Mouse (Mus musculus): Measurements from ENCODE around the gene Sgsh. TPM values are rescaled to one million over a fixed set of nuclear protein-coding genes. Genes with fewer than 3 reads are reported as not detected.

The Sgsh gene
- polyA plus RNA-seq, 1 experiment from 2014 or later, result 4.7 TPM

- peak; percentile 74 for ATAC-seq (ENCODE audit: low FRiP score)
- Histone ChIP-seq H3K27ac (no peak overlapping the region), H3K27me3 (no peaks in the 10 kb centered on the region), H3K9me3 (no peaks in the 10 kb centered on the region; the same call in 1 of the 2 replicates), H3K4me2 (peak overlapping the region; percentile 50), H3K4me3 (peak overlapping the region; percentile 23), H3K9ac (peak overlapping the region; percentile 53), H3K4me1 (replicated peaks) (peaks cover 12% of the 10 kb centered on the region), H3K36me3 (0 out of 2 replicates have a peak, but pooled peaks cover 4% of the 10 kb centered on the region)
- WGBS, result 30% methylated on average over 11 of the region's 11 CpGs
Measured at GRCm38 (mm10) chr11:119362769-119363533, 7.6 kb upstream of the Sgsh start.

- no peaks in the 10 kb centered on the region for H3K36me3 ChIP-seq
- ATAC-seq (ENCODE audit: low FRiP score), result no peak
- 94% methylated on average over 10 of the region's 10 CpGs for WGBS
- no peak overlapping the region for H3K9ac ChIP-seq
- H3K27me3 ChIP-seq, result no peaks in the 10 kb centered on the region
- H3K9me3 ChIP-seq, result no peaks in the 10 kb centered on the region
- no peak overlapping the region for H3K4me2 ChIP-seq
- no peak overlapping the region for H3K27ac ChIP-seq
- H3K4me3 ChIP-seq, result no peak overlapping the region
- peaks cover 29% of the 10 kb centered on the region for H3K4me1 ChIP-seq (replicated peaks)
Measured at GRCm38 (mm10) chr11:119359089-119359488, 3.8 kb upstream of the Sgsh start.

- no peak for ATAC-seq (ENCODE audit: low FRiP score)
- H3K27me3 ChIP-seq, result 0 out of 2 replicates have a peak, but pooled peaks cover 4% of the 10 kb centered on the region
- H3K4me2 ChIP-seq, result peak overlapping the region; percentile 73
- H3K4me1 ChIP-seq (replicated peaks), result peaks cover 17% of the 10 kb centered on the region
- H3K36me3 ChIP-seq, result no peaks in the 10 kb centered on the region
- WGBS, result 9% methylated on average over 23 of the region's 23 CpGs
- H3K9ac ChIP-seq, result peak overlapping the region; percentile 77
- H3K4me3 ChIP-seq, result peak overlapping the region; percentile 60
- 0 out of 2 replicates have a peak overlapping the region, but pooled peaks have one; percentile 8 for H3K27ac ChIP-seq
- no peaks in the 10 kb centered on the region for H3K9me3 ChIP-seq
Measured at GRCm38 (mm10) chr11:119354798-119355442, 416 bp downstream of the Sgsh start.

GRCm38 (mm10) chr11:119353946-119354345, 1.4 kb downstream of the Sgsh start:
- no peak overlapping the region for H3K4me3 ChIP-seq
- H3K4me1 ChIP-seq (replicated peaks), result peaks cover 17% of the 10 kb centered on the region
- 87% methylated on average over 4 of the region's 4 CpGs for WGBS
- H3K9ac ChIP-seq, result no peak overlapping the region
- H3K36me3 ChIP-seq, result no peaks in the 10 kb centered on the region
- H3K9me3 ChIP-seq, result no peaks in the 10 kb centered on the region
- H3K27ac ChIP-seq, result no peak overlapping the region
- H3K4me2 ChIP-seq, result no peak overlapping the region
- no peak for ATAC-seq (ENCODE audit: low FRiP score)
- 0 out of 2 replicates have a peak, but pooled peaks cover 4% of the 10 kb centered on the region for H3K27me3 ChIP-seq

GRCm38 (mm10) chr11:119352113-119352512, 3.2 kb downstream of the Sgsh start:
- ATAC-seq (ENCODE audit: low FRiP score), result no peak
- 82% methylated on average over 7 of the region's 7 CpGs for WGBS
- H3K4me3 ChIP-seq, result no peak overlapping the region
- no peak overlapping the region for H3K27ac ChIP-seq
- H3K4me2 ChIP-seq, result no peak overlapping the region
- H3K9me3 ChIP-seq, result no peaks in the 10 kb centered on the region
- 0 out of 2 replicates have a peak, but pooled peaks cover 4% of the 10 kb centered on the region for H3K27me3 ChIP-seq
- no peak overlapping the region for H3K9ac ChIP-seq
- H3K36me3 ChIP-seq, result no peaks in the 10 kb centered on the region
- peaks cover 17% of the 10 kb centered on the region for H3K4me1 ChIP-seq (replicated peaks)

GRCm38 (mm10) chr11:119347125-119347524, 8.2 kb downstream of the Sgsh start:
- Histone ChIP-seq H3K4me2 (no peak overlapping the region), H3K27me3 (no peaks in the 10 kb centered on the region), H3K9ac (no peak overlapping the region), H3K9me3 (no peaks in the 10 kb centered on the region), H3K4me1 (replicated peaks) (no peaks in the 10 kb centered on the region), H3K36me3 (no peaks in the 10 kb centered on the region), H3K27ac (no peak overlapping the region), H3K4me3 (no peak overlapping the region)
- 95% methylated on average over 4 of the region's 4 CpGs for WGBS
- ATAC-seq (ENCODE audit: low FRiP score), result no peak

GRCm38 (mm10) chr11:119344865-119345264, 10.5 kb downstream of the Sgsh start:
- Histone ChIP-seq H3K4me1 (replicated peaks) (no peaks in the 10 kb centered on the region), H3K9me3 (no peaks in the 10 kb centered on the region), H3K36me3 (no peaks in the 10 kb centered on the region), H3K9ac (no peak overlapping the region), H3K4me2 (no peak overlapping the region), H3K27ac (no peak overlapping the region), H3K4me3 (no peak overlapping the region), H3K27me3 (no peaks in the 10 kb centered on the region)
- ATAC-seq (ENCODE audit: low FRiP score), result no peak
- WGBS, result 71% methylated on average over 6 of the region's 6 CpGs

- Histone ChIP-seq H3K27me3 (no peaks in the 10 kb centered on the region), H3K4me2 (no peak overlapping the region), H3K36me3 (no peaks in the 10 kb centered on the region), H3K9ac (no peak overlapping the region), H3K4me1 (replicated peaks) (no peaks in the 10 kb centered on the region), H3K27ac (no peak overlapping the region), H3K9me3 (no peaks in the 10 kb centered on the region), H3K4me3 (no peak overlapping the region)
- no peak for ATAC-seq (ENCODE audit: low FRiP score)
- WGBS, result 89% methylated on average over 8 of the region's 8 CpGs
Measured at GRCm38 (mm10) chr11:119344178-119344577, 11.2 kb downstream of the Sgsh start.

- no peaks in the 10 kb centered on the region for H3K4me1 ChIP-seq (replicated peaks)
- H3K9ac ChIP-seq, result no peak overlapping the region
- 8% methylated on average over 5 of the region's 5 CpGs for WGBS
- H3K4me2 ChIP-seq, result no peak overlapping the region
- H3K36me3 ChIP-seq, result no peaks in the 10 kb centered on the region
- no peak overlapping the region for H3K4me3 ChIP-seq
- no peak overlapping the region for H3K27ac ChIP-seq
- no peak for ATAC-seq (ENCODE audit: low FRiP score)
- H3K9me3 ChIP-seq, result no peaks in the 10 kb centered on the region
- H3K27me3 ChIP-seq, result peaks cover 7% of the 10 kb centered on the region; the same call in 1 of the 2 replicates
Measured at GRCm38 (mm10) chr11:119339637-119340036, 15.7 kb downstream of the Sgsh start.

GRCm38 (mm10) chr11:119339179-119339578, 16.2 kb downstream of the Sgsh start:
- Histone ChIP-seq H3K9me3 (no peaks in the 10 kb centered on the region), H3K36me3 (no peaks in the 10 kb centered on the region), H3K4me3 (no peak overlapping the region), H3K27ac (no peak overlapping the region), H3K9ac (no peak overlapping the region), H3K27me3 (peaks cover 7% of the 10 kb centered on the region; the same call in 1 of the 2 replicates), H3K4me1 (replicated peaks) (no peaks in the 10 kb centered on the region), H3K4me2 (no peak overlapping the region)
- ATAC-seq (ENCODE audit: low FRiP score), result no peak
- 55% methylated on average over 5 of the region's 5 CpGs for WGBS

- ATAC-seq (ENCODE audit: low FRiP score), result no peak
- no peak overlapping the region for H3K4me3 ChIP-seq
- H3K9me3 ChIP-seq, result no peaks in the 10 kb centered on the region
- WGBS, result 85% methylated on average over 10 of the region's 10 CpGs
- H3K9ac ChIP-seq, result peak overlapping the region; percentile 40; the same call in 1 of the 2 replicates
- no peaks in the 10 kb centered on the region for H3K4me1 ChIP-seq (replicated peaks)
- no peak overlapping the region for H3K4me2 ChIP-seq
- no peak overlapping the region for H3K27ac ChIP-seq
- H3K27me3 ChIP-seq, result peaks cover 7% of the 10 kb centered on the region; the same call in 1 of the 2 replicates
- no peaks in the 10 kb centered on the region for H3K36me3 ChIP-seq
Measured at GRCm38 (mm10) chr11:119338271-119339059, 16.9 kb downstream of the Sgsh start.

- Histone ChIP-seq H3K4me2 (no peak overlapping the region), H3K36me3 (no peaks in the 10 kb centered on the region), H3K9me3 (no peaks in the 10 kb centered on the region), H3K4me1 (replicated peaks) (no peaks in the 10 kb centered on the region), H3K9ac (no peak overlapping the region), H3K27ac (no peak overlapping the region), H3K27me3 (0 out of 2 replicates have a peak, but pooled peaks cover 9% of the 10 kb centered on the region), H3K4me3 (no peak overlapping the region)
- 53% methylated on average over 3 of the region's 3 CpGs for WGBS
- no peak for ATAC-seq (ENCODE audit: low FRiP score)
Measured at GRCm38 (mm10) chr11:119331970-119332369, 23.4 kb downstream of the Sgsh start.

All from hindbrain, embryonic 13.5 days (tissue).